Mouse (Mus musculus): ENCODE data around the gene Hexb.

- TF ChIP-seq MYOG (IDR thresholded peaks at IDR 0.05; ENCODE audit: control insufficient read depth, extremely low read depth, insufficient read length) (no peak), CTCF (IDR thresholded peaks at IDR 0.05; ENCODE audit: control insufficient read depth, insufficient read depth, insufficient read length) (no peak), MYOD1 (IDR thresholded peaks at IDR 0.05; ENCODE audit: control insufficient read depth, insufficient read length, low read depth) (no peak), CEBPB (IDR thresholded peaks at IDR 0.05; ENCODE audit: low read depth) (no peak), MAX (IDR thresholded peaks at IDR 0.05) (no peak), USF1 (IDR thresholded peaks at IDR 0.05; ENCODE audit: low read depth) (no peak)
These were observed 4.7 kb downstream of the Hexb start for GRCm38 (mm10) chr13:97193420-97193819.

Data from C2C12 (cell line).